Mouse (Mus musculus) midbrain, embryonic 12.5 days (tissue): Measurements from ENCODE around the gene Gmcl1. TPM values are rescaled to one million over a fixed set of nuclear protein-coding genes. Genes with fewer than 3 reads are reported as not detected.

Source experiments
- ATAC-seq: fragments of 200-750 bp; cut with Nextera tagmentation; 2 replicates; pipeline ENCODE4 v1.8.0; 2017; ENCODE audit warnings: low read depth, moderate TSS enrichment, moderate library complexity; ENCODE audit not compliant: low FRiP score
- H3K27ac ChIP-seq: fragments of 300-500 bp; sonication (generic); replicated peaks from 2 replicates; pipeline ENCODE4 v1.5.1; 2016; ENCODE audit warnings: mild to moderate bottlenecking
- H3K27me3 ChIP-seq: fragments of 300-500 bp; sonication (generic); 2 replicates; pipeline ENCODE4 v1.6.1; 2016; ENCODE audit warnings: mild to moderate bottlenecking
- H3K36me3 ChIP-seq: fragments of 300-500 bp; sonication (generic); 2 replicates; pipeline ENCODE4 v1.6.1; 2016
- H3K4me1 ChIP-seq: fragments of 300-500 bp; sonication (generic); 2 replicates; pipeline ENCODE4 v1.6.1; 2016
- H3K4me2 ChIP-seq: fragments of 300-500 bp; sonication (generic); replicated peaks from 2 replicates; pipeline ENCODE4 v1.6.1; 2016; ENCODE audit warnings: mild to moderate bottlenecking, moderate library complexity
- H3K4me3 ChIP-seq: fragments of 300-500 bp; sonication (generic); 2 replicates; pipeline ENCODE4 v1.5.1; 2016; ENCODE audit warnings: mild to moderate bottlenecking
- H3K9ac ChIP-seq: fragments of 300-500 bp; sonication (generic); replicated peaks from 2 replicates; pipeline ENCODE4 v1.6.1; 2016; ENCODE audit warnings: mild to moderate bottlenecking, moderate library complexity
- H3K9me3 ChIP-seq: fragments of 300-500 bp; sonication (generic); 2 replicates; pipeline ENCODE4 v1.6.1; 2016; ENCODE audit warnings: mild to moderate bottlenecking
- WGBS: fragments of 180-500 bp; shearing (Covaris S2); methylation state at CpG from one replicate; pipeline ENCODE4 v1.1.7; 2016; 5-methylcytosine and 5-hydroxymethylcytosine counted together
- polyA plus RNA-seq: library from polyadenylated mRNA; unstranded; fragments of >200 nt; fragmentation: Nextera tagmentation; extraction: Ambion mirVana; gene quantifications from 2 replicates; pipeline ENCODE4 v1.2.1, GENCODE M21; 2016

Gene Gmcl1
- polyA plus RNA-seq, 1 experiment from 2014 or later = 50.8 TPM

GRCm38 (mm10) chr6:86646143-86646542, 87.0 kb downstream of the Gmcl1 start:
- H3K36me3 ChIP-seq = peaks cover 29% of the 10 kb centered on the region
- ATAC-seq = no peak
- no peaks in the 10 kb centered on the region for H3K4me1 ChIP-seq
- no peak overlapping the region for H3K4me3 ChIP-seq
- 80% methylated on average over 7 of the region's 7 CpGs for WGBS
- H3K9me3 ChIP-seq = no peaks in the 10 kb centered on the region
- H3K27ac ChIP-seq = no peak overlapping the region
- no peaks in the 10 kb centered on the region for H3K27me3 ChIP-seq
- H3K4me2 ChIP-seq = no peak overlapping the region
- no peak overlapping the region for H3K9ac ChIP-seq

- Histone ChIP-seq H3K4me1 (no peaks in the 10 kb centered on the region), H3K9ac (no peak overlapping the region), H3K9me3 (no peaks in the 10 kb centered on the region), H3K36me3 (peaks cover 24% of the 10 kb centered on the region), H3K4me3 (no peak overlapping the region), H3K4me2 (no peak overlapping the region), H3K27ac (no peak overlapping the region), H3K27me3 (no peaks in the 10 kb centered on the region)
- no peak for ATAC-seq
- 83% methylated on average over 4 of the region's 4 CpGs for WGBS
Measured at GRCm38 (mm10) chr6:86645551-86645950, 87.6 kb downstream of the Gmcl1 start.

- Histone ChIP-seq H3K4me1 (no peaks in the 10 kb centered on the region), H3K4me2 (no peak overlapping the region), H3K36me3 (peaks cover 17% of the 10 kb centered on the region), H3K4me3 (no peak overlapping the region), H3K9me3 (no peaks in the 10 kb centered on the region), H3K27ac (no peak overlapping the region), H3K9ac (no peak overlapping the region), H3K27me3 (no peaks in the 10 kb centered on the region)
- ATAC-seq = no peak
- 85% methylated on average over 3 of the region's 3 CpGs for WGBS
Measured at GRCm38 (mm10) chr6:86644775-86645400, 88.3 kb downstream of the Gmcl1 start.

Other genes starting within 250 kb of the Gmcl1 start
- gene Pcbp1, start 207.1 kb downstream of the Gmcl1 start, polyA plus RNA-seq = 570 and 583 TPM in 2 replicates
- gene Asprv1, start 105.2 kb downstream of the Gmcl1 start, polyA plus RNA-seq = 0.29 and 0.43 TPM in 2 replicates
- gene Mxd1, start 64.2 kb downstream of the Gmcl1 start, polyA plus RNA-seq = 30.3 and 31.1 TPM in 2 replicates
- gene Snrnp27, start 48.9 kb downstream of the Gmcl1 start, polyA plus RNA-seq = 127 and 130 TPM in 2 replicates
- gene Anxa4, start 60.2 kb upstream of the Gmcl1 start, polyA plus RNA-seq = 6.1 and 6.2 TPM in 2 replicates
- gene Aak1, start 116.1 kb upstream of the Gmcl1 start, polyA plus RNA-seq = 30.6 and 35.8 TPM in 2 replicates